Mouse (Mus musculus) liver, postnatal 0 days (tissue): ENCODE data around the gene Sept1.

ENCODE experiments used
- CTCF ChIP-seq: sonication (generic); IDR thresholded peaks from 2 replicates; pipeline ENCODE4 v1.5.1; 2016; ENCODE audit warnings: antibody characterized with exemption, low read depth
- EP300 ChIP-seq: IDR thresholded peaks from 2 replicates; pipeline ENCODE4 v1.6.1; 2016; ENCODE audit warnings: antibody characterized with exemption, low read depth, mild to moderate bottlenecking

DNA sequence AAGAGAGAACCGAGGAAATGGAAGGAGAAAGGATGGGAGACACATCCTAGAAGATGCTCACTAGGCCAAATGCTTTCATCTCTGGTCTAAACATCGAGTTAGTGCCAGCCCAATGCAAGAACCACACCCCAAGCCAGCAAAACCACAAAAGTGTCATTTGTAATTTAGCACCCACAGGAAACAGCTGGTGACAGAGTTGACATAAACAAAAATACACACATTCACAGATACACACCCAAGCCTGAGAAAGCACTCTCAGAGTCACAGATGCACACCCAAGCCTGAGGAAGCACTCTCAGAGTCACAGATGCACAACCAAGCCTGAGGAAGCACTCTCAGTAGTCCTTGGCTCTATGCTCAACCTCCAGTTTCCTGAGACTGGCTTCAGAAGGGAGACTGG lies 52.1 kb downstream of the Sept1 start:
- no peak for TF ChIP-seq CTCF
- no peak for TF ChIP-seq EP300
